Mouse (Mus musculus) urinary bladder, postnatal 4 days (tissue): ENCODE measurements at regions not wholly inside any gene's neighbourhood (a gene's known extent, or its start where the extent isn't known, plus 50 kb on each side); places are given as distances from the start of the nearest gene placed in this dataset.

Experiments used
- DNase-seq, 2 experiments: peaks; one replicate each; pipeline ENCODE4 v3.0.0; 2021 to 2022; ENCODE audit warnings: low spot score in 2 of 2

DNA sequence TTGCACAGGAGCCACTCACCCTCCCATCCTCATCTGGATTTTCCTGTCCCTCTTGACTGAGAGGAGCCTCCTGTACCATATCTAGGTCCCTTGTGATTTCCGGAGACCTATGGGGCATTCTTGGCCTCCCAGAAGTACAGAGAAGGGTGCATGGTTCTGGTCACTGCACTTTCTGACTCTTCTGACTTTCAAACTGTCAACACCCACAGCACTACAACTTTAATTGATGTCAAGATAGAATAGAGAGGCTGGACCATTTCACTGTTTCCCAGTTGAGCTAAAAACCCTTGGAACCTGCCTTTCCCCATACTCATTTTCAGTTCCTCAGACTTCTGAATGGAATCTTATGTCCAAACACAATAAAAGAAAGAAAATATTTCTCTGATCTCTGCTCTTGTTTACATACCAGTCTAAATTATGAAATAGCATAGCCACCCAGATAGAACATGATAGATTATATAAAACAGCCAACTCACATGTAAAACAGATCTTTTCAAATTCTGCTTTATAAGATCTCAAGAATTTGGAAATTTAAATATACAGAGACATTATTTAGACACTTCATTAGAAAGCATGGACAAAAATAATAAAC, 144.2 kb downstream of the Ptger3 start:
- DNase-seq = no peak

DNA sequence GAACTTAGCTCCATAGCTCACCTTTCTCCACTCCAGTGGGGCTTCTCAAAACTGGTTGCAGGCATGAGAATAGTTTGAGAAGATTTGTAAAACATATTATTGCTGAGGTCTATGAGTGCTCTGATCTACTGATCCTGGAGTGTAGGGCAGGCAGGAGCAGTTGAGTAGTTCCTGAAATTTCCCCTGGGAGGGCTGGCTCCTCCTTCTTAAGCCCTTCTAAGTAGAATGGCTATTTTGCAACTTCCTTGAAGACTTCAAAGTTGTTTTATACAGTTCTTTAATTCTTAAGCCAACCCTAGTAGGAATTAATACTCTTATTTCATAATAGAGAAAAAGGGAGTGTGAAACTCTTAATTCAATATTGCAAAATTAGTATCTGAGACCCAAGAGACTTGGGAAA, 133.3 kb downstream of the Ptger3 start:
- DNase-seq = no peak

DNA sequence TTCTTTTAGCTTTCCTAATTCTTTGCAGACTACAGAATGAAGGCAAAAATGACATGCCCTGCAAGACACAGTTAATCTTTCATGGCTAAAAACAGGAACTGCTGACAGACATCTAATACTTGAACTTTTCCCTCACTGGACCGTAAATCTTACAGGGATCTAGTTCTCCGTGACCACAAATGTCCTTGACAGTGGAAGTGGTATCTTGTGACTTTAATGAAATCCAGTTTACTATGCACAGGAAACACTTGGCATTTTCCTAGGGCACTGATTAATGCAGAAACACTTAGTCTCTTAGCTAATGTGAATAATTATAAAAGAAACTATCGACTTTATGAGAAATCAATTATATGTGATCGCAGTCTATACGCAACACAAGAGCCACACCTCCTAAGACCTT, 131.8 kb downstream of the Ptger3 start:
- no peak for DNase-seq

DNA sequence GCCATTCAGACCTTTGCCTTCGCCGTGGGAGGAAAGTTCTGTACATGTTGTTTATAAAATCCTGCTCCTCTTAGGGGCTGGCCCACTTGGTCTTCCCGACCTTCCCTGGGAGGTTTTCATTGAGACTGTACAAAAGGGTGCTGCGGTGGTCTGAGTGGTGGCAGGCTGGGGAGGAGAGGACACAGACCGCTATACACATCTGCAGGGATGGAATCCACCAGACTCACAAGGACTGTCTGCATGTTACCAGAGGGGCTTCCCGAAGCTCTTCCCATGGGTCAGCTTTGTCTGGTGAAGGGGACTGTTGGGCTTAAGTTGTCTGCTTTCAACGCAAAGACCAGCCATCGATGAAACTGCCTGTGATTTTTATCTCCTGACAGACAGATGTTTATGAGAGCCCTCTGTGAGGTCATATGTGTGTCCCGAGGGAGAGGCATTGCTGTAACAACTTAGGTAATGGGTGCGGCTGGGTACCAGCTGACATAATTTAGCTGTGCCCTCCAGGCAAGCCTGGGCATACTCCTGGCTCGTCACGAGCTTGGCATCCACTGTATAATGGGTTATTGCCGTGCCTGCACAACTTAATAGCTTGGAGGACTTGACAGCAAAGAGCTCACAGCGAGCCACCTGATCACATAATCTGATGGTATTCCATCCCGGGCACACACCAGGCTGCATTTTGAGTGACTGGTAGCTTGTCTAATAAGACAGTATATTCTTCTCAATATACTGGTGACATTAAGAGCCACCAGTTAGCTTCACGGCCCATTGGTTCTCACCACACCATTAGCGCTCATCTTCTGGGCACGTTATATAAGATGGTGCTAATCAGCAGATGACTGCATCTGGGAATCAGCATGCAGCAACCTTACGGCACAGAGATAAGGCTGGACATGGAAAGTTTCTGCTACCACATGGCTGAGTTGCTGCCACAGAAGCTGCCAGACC, 128.7 kb downstream of the Ptger3 start:
- no peak for DNase-seq
